Mouse (Mus musculus): Measurements from ENCODE around the gene Arrdc2. TPM values are rescaled to one million over a fixed set of nuclear protein-coding genes. Genes with fewer than 3 reads are reported as not detected.

Arrdc2 gene
- 2.5 and 2.8 TPM in 2 replicates for polyA plus RNA-seq (2014; fragmentation: Nextera tagmentation; extraction: Ambion mirVana)

GRCm38 (mm10) chr8:70839408-70840351, at the start of gene Arrdc2:
Arrdc2 (minus strand) TSS chr8:70839720.
- Histone ChIP-seq H3K4me3 (ENCODE audit: control insufficient read depth in 1 of 2, insufficient read depth in 1 of 2, low read depth in 1 of 2, low read length in 2 of 2) (peak within 1 kb of the TSS; percentile 65 to 68), H3K4me2 (ENCODE audit: low read length) (peak within 1 kb of the TSS; percentile 90), H3K4me1 (ENCODE audit: control insufficient read depth in 2 of 2, insufficient read depth in 2 of 2, low read length in 2 of 2) (peaks cover 5 to 7% of the 10 kb centered on the region in 2 experiments; a peak in 3 of 4 replicates), H3K9ac (ENCODE audit: low read length) (peak within 1 kb of the TSS; percentile 79), H3K9me3 (ENCODE audit: control insufficient read depth, low read length) (no peaks in the 10 kb centered on the region), H3K27me3 (ENCODE audit: control insufficient read depth, insufficient read depth, low read length) (peaks cover 15% of the 10 kb centered on the region), H3K36me3 (ENCODE audit: control insufficient read depth, insufficient read depth, low read length) (peaks cover 13% of the 10 kb centered on the region; the same call in 1 of the 2 replicates), H3K27ac (replicated peaks in 1 of 2; ENCODE audit: control insufficient read depth in 1 of 2, insufficient read depth in 1 of 2, low read depth in 2 of 2, low read length in 2 of 2) (peak within 1 kb of the TSS; percentile 69 to 82)
- ATAC-seq (ENCODE audit: insufficient number of reproducible peaks, insufficient read depth, low FRiP score, low read depth) = peak; percentile 96
- 2% methylated on average over 55 of the region's 55 CpGs for WGBS

- WGBS = 5% methylated on average over 13 of the region's 18 CpGs
- Histone ChIP-seq H3K9me3 (ENCODE audit: control insufficient read depth, low read length) (0 out of 2 replicates have a peak, but pooled peaks cover 4% of the 10 kb centered on the region), H3K4me3 (ENCODE audit: control insufficient read depth in 1 of 2, insufficient read depth in 1 of 2, low read depth in 1 of 2, low read length in 2 of 2) (no peak overlapping the region), H3K4me1 (ENCODE audit: control insufficient read depth in 2 of 2, insufficient read depth in 2 of 2, low read length in 2 of 2) (peaks cover 2 to 7% of the 10 kb centered on the region in 2 experiments; a peak in 3 of 4 replicates), H3K9ac (ENCODE audit: low read length) (no peak overlapping the region), H3K36me3 (ENCODE audit: control insufficient read depth, insufficient read depth, low read length) (no peaks in the 10 kb centered on the region), H3K4me2 (ENCODE audit: low read length) (no peak overlapping the region), H3K27ac (replicated peaks in 1 of 2; ENCODE audit: control insufficient read depth in 1 of 2, insufficient read depth in 1 of 2, low read depth in 2 of 2, low read length in 2 of 2) (no peak overlapping the region), H3K27me3 (ENCODE audit: control insufficient read depth, insufficient read depth, low read length) (peaks cover 28% of the 10 kb centered on the region)
- no peak for ATAC-seq (ENCODE audit: insufficient number of reproducible peaks, insufficient read depth, low FRiP score, low read depth)
Measured at GRCm38 (mm10) chr8:70887669-70888068, 48.1 kb upstream of the Arrdc2 start.

GRCm38 (mm10) chr8:70885612-70886011, 46.1 kb upstream of the Arrdc2 start:
- Histone ChIP-seq H3K4me3 (ENCODE audit: control insufficient read depth in 1 of 2, insufficient read depth in 1 of 2, low read depth in 1 of 2, low read length in 2 of 2) (no peak overlapping the region), H3K9me3 (ENCODE audit: control insufficient read depth, low read length) (0 out of 2 replicates have a peak, but pooled peaks cover under 1% of the 10 kb centered on the region), H3K4me1 (ENCODE audit: control insufficient read depth in 2 of 2, insufficient read depth in 2 of 2, low read length in 2 of 2) (peaks cover under 1 to 3% of the 10 kb centered on the region in 2 experiments; a peak in 2 of 4 replicates), H3K9ac (ENCODE audit: low read length) (no peak overlapping the region), H3K27ac (replicated peaks in 1 of 2; ENCODE audit: control insufficient read depth in 1 of 2, insufficient read depth in 1 of 2, low read depth in 2 of 2, low read length in 2 of 2) (no peak overlapping the region), H3K4me2 (ENCODE audit: low read length) (no peak overlapping the region), H3K27me3 (ENCODE audit: control insufficient read depth, insufficient read depth, low read length) (peaks cover 7% of the 10 kb centered on the region), H3K36me3 (ENCODE audit: control insufficient read depth, insufficient read depth, low read length) (no peaks in the 10 kb centered on the region)
- ATAC-seq (ENCODE audit: insufficient number of reproducible peaks, insufficient read depth, low FRiP score, low read depth) = no peak
- 12% methylated on average over 12 of the region's 12 CpGs for WGBS

GRCm38 (mm10) chr8:70884683-70885082, 45.2 kb upstream of the Arrdc2 start:
- H3K4me2 ChIP-seq (ENCODE audit: low read length) = no peak overlapping the region
- H3K4me3 ChIP-seq (ENCODE audit: control insufficient read depth in 1 of 2, insufficient read depth in 1 of 2, low read depth in 1 of 2, low read length in 2 of 2) = no peak overlapping the region
- ATAC-seq (ENCODE audit: insufficient number of reproducible peaks, insufficient read depth, low FRiP score, low read depth) = no peak
- H3K9ac ChIP-seq (ENCODE audit: low read length) = no peak overlapping the region
- H3K4me1 ChIP-seq (ENCODE audit: control insufficient read depth in 2 of 2, insufficient read depth in 2 of 2, low read length in 2 of 2) = peaks cover 10% of the 10 kb centered on the region in 2 experiments
- H3K27me3 ChIP-seq (ENCODE audit: control insufficient read depth, insufficient read depth, low read length) = no peaks in the 10 kb centered on the region; the same call in 1 of the 2 replicates
- no peaks in the 10 kb centered on the region for H3K9me3 ChIP-seq (ENCODE audit: control insufficient read depth, low read length)
- H3K27ac ChIP-seq (replicated peaks in 1 of 2; ENCODE audit: control insufficient read depth in 1 of 2, insufficient read depth in 1 of 2, low read depth in 2 of 2, low read length in 2 of 2) = no peak overlapping the region
- WGBS = 72% methylated on average over 10 of the region's 10 CpGs
- no peaks in the 10 kb centered on the region for H3K36me3 ChIP-seq (ENCODE audit: control insufficient read depth, insufficient read depth, low read length)

DNA sequence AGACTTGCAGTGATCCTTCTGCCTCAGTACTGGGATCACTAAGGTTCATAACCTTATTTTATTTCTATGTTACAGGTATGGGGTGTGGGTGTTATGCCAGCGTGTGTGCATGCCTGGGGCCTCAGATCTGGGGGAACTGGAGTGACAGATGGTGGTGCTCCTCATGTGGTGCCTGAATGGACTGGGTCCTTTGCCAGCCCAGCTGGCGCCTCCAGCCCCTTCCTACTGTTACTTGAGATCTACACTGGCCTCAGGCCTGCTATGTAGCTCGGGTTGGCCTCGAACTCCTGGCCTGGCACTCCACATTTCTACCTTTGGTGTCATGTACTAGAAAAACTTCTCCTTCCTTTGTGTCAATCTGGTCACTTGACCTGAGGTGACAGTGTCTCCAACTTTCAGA, 44.7 kb upstream of the Arrdc2 start:
- Histone ChIP-seq H3K4me2 (ENCODE audit: low read length) (no peak overlapping the region), H3K27me3 (ENCODE audit: control insufficient read depth, insufficient read depth, low read length) (no peaks in the 10 kb centered on the region), H3K4me1 (ENCODE audit: control insufficient read depth in 2 of 2, insufficient read depth in 2 of 2, low read length in 2 of 2) (peaks cover 10% of the 10 kb centered on the region in 2 experiments), H3K4me3 (ENCODE audit: control insufficient read depth in 1 of 2, insufficient read depth in 1 of 2, low read depth in 1 of 2, low read length in 2 of 2) (no peak overlapping the region), H3K9ac (ENCODE audit: low read length) (no peak overlapping the region), H3K27ac (replicated peaks in 1 of 2; ENCODE audit: control insufficient read depth in 1 of 2, insufficient read depth in 1 of 2, low read depth in 2 of 2, low read length in 2 of 2) (no peak overlapping the region), H3K36me3 (ENCODE audit: control insufficient read depth, insufficient read depth, low read length) (no peaks in the 10 kb centered on the region), H3K9me3 (ENCODE audit: control insufficient read depth, low read length) (no peaks in the 10 kb centered on the region)
- ATAC-seq (ENCODE audit: insufficient number of reproducible peaks, insufficient read depth, low FRiP score, low read depth) = no peak
- 88% methylated on average over 4 of the region's 4 CpGs for WGBS

DNA sequence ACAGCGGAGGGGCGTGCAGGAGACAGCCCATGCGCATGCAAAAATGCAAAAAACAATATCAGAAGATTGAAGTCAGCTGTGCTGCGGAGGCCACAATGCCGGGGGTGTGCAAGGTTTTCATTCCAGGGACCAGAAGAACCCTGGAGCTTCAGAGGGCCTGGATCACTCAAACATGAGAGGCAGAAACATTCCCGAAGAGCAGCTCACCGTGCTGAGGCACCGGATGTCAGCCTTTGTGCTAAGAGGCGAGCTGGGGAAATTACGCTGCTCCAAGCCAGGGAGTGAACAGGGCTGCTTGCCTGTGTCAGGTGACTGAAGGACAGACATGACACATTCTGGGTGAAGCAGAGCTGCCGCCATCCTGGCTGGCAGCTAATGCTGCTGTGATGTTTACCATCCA, 41.0 kb upstream of the Arrdc2 start:
- Histone ChIP-seq H3K27ac (replicated peaks in 1 of 2; ENCODE audit: control insufficient read depth in 1 of 2, insufficient read depth in 1 of 2, low read depth in 2 of 2, low read length in 2 of 2) (no peak overlapping the region), H3K36me3 (ENCODE audit: control insufficient read depth, insufficient read depth, low read length) (no peaks in the 10 kb centered on the region), H3K4me3 (ENCODE audit: control insufficient read depth in 1 of 2, insufficient read depth in 1 of 2, low read depth in 1 of 2, low read length in 2 of 2) (no peak overlapping the region), H3K9me3 (ENCODE audit: control insufficient read depth, low read length) (no peaks in the 10 kb centered on the region), H3K4me2 (ENCODE audit: low read length) (no peak overlapping the region), H3K9ac (ENCODE audit: low read length) (peak overlapping the region; percentile 25; the same call in 1 of the 2 replicates), H3K27me3 (ENCODE audit: control insufficient read depth, insufficient read depth, low read length) (no peaks in the 10 kb centered on the region), H3K4me1 (ENCODE audit: control insufficient read depth in 2 of 2, insufficient read depth in 2 of 2, low read length in 2 of 2) (peaks cover 10% of the 10 kb centered on the region in 2 experiments)
- no peak for ATAC-seq (ENCODE audit: insufficient number of reproducible peaks, insufficient read depth, low FRiP score, low read depth)
- WGBS = 15% methylated on average over 11 of the region's 11 CpGs

DNA sequence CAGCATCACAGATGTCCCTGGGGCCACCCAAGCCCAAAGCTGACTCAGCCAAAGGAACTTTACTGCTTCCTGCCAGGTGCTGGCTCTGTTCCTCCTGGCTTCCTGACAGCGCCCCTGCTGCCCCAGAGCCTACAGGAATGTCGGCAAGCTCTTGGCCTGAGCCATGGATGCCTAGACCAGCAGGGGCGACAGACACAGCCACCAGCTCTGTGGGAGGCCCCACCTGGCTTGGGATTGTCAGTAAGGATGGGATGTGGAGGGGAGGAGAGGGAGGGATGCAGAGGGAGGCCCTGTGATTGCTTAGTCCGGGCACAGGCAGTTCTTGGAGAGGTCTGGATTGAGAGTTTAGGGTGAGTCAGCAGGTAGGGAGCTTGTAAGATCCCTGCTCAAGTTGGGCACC, 40.6 kb upstream of the Arrdc2 start:
- H3K4me3 ChIP-seq (ENCODE audit: control insufficient read depth in 1 of 2, insufficient read depth in 1 of 2, low read depth in 1 of 2, low read length in 2 of 2) = no peak overlapping the region
- peak overlapping the region; percentile 25; the same call in 1 of the 2 replicates for H3K9ac ChIP-seq (ENCODE audit: low read length)
- H3K9me3 ChIP-seq (ENCODE audit: control insufficient read depth, low read length) = no peaks in the 10 kb centered on the region
- H3K36me3 ChIP-seq (ENCODE audit: control insufficient read depth, insufficient read depth, low read length) = no peaks in the 10 kb centered on the region
- 3% methylated on average over 4 of the region's 4 CpGs for WGBS
- ATAC-seq (ENCODE audit: insufficient number of reproducible peaks, insufficient read depth, low FRiP score, low read depth) = no peak
- peaks cover 10% of the 10 kb centered on the region in 2 experiments for H3K4me1 ChIP-seq (ENCODE audit: control insufficient read depth in 2 of 2, insufficient read depth in 2 of 2, low read length in 2 of 2)
- H3K27me3 ChIP-seq (ENCODE audit: control insufficient read depth, insufficient read depth, low read length) = no peaks in the 10 kb centered on the region
- no peak overlapping the region for H3K27ac ChIP-seq (replicated peaks in 1 of 2; ENCODE audit: control insufficient read depth in 1 of 2, insufficient read depth in 1 of 2, low read depth in 2 of 2, low read length in 2 of 2)
- H3K4me2 ChIP-seq (ENCODE audit: low read length) = no peak overlapping the region
